Mouse (Mus musculus): ENCODE results near the gene Efr3b.

The Efr3b gene

DNA sequence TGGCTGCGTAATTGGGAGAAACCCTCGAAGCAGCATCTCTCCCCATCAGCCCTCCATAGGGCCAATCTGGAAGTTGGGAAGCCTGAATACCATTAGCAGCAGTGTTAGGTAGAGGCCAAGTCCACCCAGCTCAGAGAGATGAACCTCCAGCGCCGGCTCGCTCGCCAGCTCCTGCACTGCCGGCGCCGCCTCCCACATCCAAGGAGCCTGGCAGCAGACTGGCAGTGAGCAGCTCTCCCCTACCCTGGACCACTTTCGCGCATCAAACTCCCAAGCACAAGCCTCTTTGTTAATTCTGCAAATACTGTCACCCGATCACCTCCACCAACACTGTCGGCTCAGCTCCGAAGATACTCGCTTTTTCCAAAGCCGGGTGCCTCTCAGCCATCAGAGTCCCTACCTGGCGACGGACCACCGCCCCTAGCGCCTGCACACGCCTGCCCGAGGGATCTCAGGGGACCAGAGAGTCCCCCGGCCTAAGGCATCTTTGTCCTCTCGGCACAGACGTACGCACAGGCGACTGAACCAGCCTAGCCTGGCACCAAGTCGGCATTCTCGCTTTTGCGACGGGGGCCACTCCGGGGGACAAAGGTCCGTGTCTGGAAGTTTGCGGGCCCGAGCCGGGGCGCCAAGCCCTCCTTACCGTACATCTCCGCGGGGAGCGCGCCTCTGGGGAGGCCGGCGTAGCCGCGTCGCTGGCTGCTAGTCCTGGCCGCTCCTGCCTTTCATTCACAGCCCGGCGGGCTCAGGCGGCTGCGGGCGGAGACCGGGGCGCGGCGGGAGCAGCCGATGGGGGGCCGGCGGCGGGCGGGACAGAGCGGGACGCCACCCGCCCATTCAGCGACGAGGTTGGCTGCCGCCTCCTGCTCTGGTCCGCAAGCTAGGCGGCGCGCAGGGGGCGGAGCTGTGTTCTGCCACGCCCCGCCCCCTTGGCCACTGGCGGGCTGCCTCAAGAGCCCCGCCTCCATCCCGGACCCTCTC lies at the start of gene Efr3b:
Gene Efr3b (minus strand): TSS at position 855 of the 981 bp plus-strand sequence.
- in situ Hi-C loops (cut with MboI; ENCODE audit: unreplicated experiment in 2 of 2): no loop called here

- in situ Hi-C loops (cut with MboI; ENCODE audit: unreplicated experiment in 2 of 2): loop anchor here (5.0 to 25.0 kb wide), 8 partner anchors 101 to 879 kb away; partner anchors contain the start of genes Asxl2 (in 2 of the 2) and Dnmt3a (in 1 of the 2)
Observed at GRCm38 (mm10) chr12:4083441-4083840, 44.7 kb upstream of the Efr3b start.

- in situ Hi-C loops (cut with MboI; ENCODE audit: unreplicated experiment in 2 of 2): loop anchor here (5.0 to 25.0 kb wide), 8 partner anchors 100 to 880 kb away; partner anchors contain the start of genes Asxl2 (in 2 of the 2) and Dnmt3a (in 1 of the 2)
Observed at GRCm38 (mm10) chr12:4082132-4083001, 43.7 kb upstream of the Efr3b start, which contains the start of gene Dnajc27. Gene Dnajc27, plus strand, starts transcription at chr12:4082583.

GRCm38 (mm10) chr12:4080311-4080710 lies 41.6 kb upstream of the Efr3b start:
- in situ Hi-C loops (cut with MboI; ENCODE audit: unreplicated experiment in 2 of 2): loop anchor here (5.0 to 25.0 kb wide), 8 partner anchors 98 to 882 kb away; partner anchors contain the start of genes Asxl2 (in 2 of the 2) and Dnmt3a (in 1 of the 2)

DNA sequence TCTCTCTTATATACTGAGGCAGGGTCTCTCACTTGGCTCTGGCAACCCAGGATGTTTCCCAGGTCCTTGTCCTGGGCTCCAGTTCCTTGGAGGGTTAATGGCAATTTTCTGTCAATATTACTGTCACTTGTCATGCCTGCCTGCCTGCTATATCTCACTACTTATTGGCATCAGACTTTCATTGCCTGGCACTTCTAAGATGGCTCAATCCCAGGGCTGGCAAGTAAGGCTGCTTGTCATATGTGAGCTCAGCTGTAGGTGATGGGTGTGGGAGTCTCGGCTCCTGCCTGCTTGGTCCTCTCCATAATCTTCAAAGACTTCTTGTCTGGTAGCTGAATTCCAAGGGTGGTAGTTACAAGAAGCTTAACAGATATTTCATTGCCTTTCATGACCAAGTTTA lies 39.4 kb upstream of the Efr3b start:
- in situ Hi-C loops (cut with MboI; ENCODE audit: unreplicated experiment in 2 of 2): loop anchor here (5.0 to 25.0 kb wide), 7 partner anchors 96 to 884 kb away; partner anchors contain the start of genes Asxl2 (in 1 of the 2) and Dnmt3a (in 1 of the 2)

GRCm38 (mm10) chr12:4076383-4076782 lies 37.7 kb upstream of the Efr3b start:
- in situ Hi-C loops (cut with MboI; ENCODE audit: unreplicated experiment in 2 of 2): loop anchor here (5.0 to 25.0 kb wide), 7 partner anchors 94 to 886 kb away; partner anchors contain the start of genes Asxl2 (in 1 of the 2) and Dnmt3a (in 1 of the 2)

DNA sequence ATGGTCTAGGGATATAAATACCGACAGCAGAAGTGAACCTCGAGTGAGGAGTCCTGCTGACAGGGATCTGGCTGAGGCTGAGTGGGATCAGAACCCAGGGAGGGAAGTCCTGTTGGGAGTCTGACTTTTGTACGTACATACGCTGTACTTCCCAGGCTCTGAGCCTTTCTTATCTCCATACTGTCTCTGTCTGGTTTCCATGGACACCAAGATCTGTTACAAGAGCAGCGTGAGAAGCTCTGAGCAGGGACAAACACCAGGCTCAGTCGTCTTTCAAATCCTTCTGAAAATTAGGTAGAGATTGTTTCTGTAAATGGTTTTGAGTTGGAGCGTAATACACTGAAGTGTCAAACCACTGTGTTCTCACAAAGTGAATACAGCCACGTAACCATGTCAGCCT lies 36.7 kb upstream of the Efr3b start:
- in situ Hi-C loops (cut with MboI; ENCODE audit: unreplicated experiment in 2 of 2): loop anchor here (5.0 to 25.0 kb wide), 7 partner anchors 93 to 887 kb away; partner anchors contain the start of genes Asxl2 (in 1 of the 2) and Dnmt3a (in 1 of the 2)

- in situ Hi-C loops (cut with MboI; ENCODE audit: unreplicated experiment in 2 of 2): loop anchor here in 1 of 2 experiments (10.0 kb wide), 1 partner anchor 377 kb away; no protein-coding TSS in a partner anchor
Observed at GRCm38 (mm10) chr12:4071671-4072070, 33.0 kb upstream of the Efr3b start.

- in situ Hi-C loops (cut with MboI; ENCODE audit: unreplicated experiment in 2 of 2): no loop called here
Observed at GRCm38 (mm10) chr12:4068551-4068950, 29.8 kb upstream of the Efr3b start.

GRCm38 (mm10) chr12:4066681-4067459 lies 28.2 kb upstream of the Efr3b start:
- in situ Hi-C loops (cut with MboI; ENCODE audit: unreplicated experiment in 2 of 2): no loop called here

DNA sequence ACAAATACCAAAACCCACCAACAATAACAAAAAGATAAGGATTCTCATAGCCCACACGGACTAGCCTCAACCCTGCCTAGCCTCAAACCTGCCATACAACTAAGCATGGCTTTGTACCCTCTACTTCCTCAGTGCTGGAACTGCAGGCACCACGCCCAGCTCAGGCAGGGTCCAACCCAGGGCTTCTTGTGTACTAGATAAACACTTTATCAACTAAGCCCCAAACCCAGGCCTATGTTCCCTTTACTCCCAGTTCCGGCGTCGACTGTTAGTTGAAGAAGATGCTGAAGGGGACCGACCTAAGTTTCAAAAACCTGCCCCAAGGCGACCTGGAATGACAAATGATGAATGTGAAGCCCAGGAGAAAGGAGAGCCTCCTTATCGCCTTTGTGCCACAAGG lies 27.2 kb upstream of the Efr3b start:
- in situ Hi-C loops (cut with MboI; ENCODE audit: unreplicated experiment in 2 of 2): no loop called here

DNA sequence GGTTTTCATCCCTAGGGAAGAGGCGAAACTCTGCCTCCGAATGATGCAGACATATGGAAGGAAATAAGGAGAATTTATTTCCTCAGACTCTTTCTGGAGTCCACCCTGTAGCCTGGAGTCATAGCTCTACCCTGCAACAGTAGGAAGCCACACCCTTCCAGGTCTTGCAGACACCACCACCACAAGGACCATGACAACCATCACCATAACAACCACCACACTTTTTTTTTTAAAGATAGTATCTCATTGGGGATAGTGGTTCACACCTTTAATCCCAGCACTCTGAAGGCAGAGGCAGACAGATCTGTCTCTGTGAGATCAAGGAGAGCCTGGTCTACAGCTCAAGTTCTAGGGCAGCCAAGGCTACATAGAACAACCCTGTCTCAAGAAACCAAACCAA lies 26.8 kb upstream of the Efr3b start:
- in situ Hi-C loops (cut with MboI; ENCODE audit: unreplicated experiment in 2 of 2): no loop called here

GRCm38 (mm10) chr12:4059683-4060082 lies 21.0 kb upstream of the Efr3b start:
- in situ Hi-C loops (cut with MboI; ENCODE audit: unreplicated experiment in 2 of 2): no loop called here

GRCm38 (mm10) chr12:4058321-4058720 lies 19.6 kb upstream of the Efr3b start:
- in situ Hi-C loops (cut with MboI; ENCODE audit: unreplicated experiment in 2 of 2): no loop called here

- in situ Hi-C loops (cut with MboI; ENCODE audit: unreplicated experiment in 2 of 2): no loop called here
Observed at GRCm38 (mm10) chr12:4054845-4055244, 16.1 kb upstream of the Efr3b start.

- in situ Hi-C loops (cut with MboI; ENCODE audit: unreplicated experiment in 2 of 2): no loop called here
Observed at GRCm38 (mm10) chr12:4053643-4054042, 14.9 kb upstream of the Efr3b start.

DNA sequence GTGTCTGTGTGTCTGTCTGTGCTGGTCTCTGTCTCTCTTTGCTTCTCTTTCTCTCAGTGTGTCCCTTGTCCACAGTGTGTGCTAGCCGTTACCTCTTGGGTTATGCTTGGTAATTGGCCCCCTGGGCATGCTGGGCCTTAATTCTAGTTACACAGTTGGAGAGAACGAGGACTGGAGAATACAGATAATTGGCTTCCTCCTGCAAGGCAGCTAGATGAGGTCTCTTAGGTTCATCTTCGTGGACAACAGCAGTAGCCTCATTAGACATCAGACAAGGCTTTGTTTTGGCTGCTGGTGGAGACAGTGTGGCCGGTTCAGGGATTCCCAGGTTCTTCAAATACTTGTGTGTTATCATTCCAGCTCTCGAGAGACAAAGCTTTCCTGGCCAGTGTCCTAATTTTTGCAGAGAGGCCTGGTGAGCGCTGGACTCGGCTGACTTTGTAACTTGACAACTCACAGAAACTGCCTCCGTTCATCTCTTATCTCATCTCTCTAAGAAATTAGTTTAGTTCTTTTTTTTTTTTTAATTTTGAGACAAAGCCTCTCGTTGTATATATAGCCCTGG lies 12.2 kb upstream of the Efr3b start:
- in situ Hi-C loops (cut with MboI; ENCODE audit: unreplicated experiment in 2 of 2): no loop called here

GRCm38 (mm10) chr12:4048031-4048430 lies 9.3 kb upstream of the Efr3b start:
- in situ Hi-C loops (cut with MboI; ENCODE audit: unreplicated experiment in 2 of 2): no loop called here

GRCm38 (mm10) chr12:4045992-4046391 lies 7.3 kb upstream of the Efr3b start:
- in situ Hi-C loops (cut with MboI; ENCODE audit: unreplicated experiment in 2 of 2): no loop called here
